Mouse (Mus musculus): ENCODE results near the gene Sult1a1. TPM values are rescaled to one million over a fixed set of nuclear protein-coding genes. Genes with fewer than 3 reads are reported as not detected.

Sult1a1 gene
- polyA plus RNA-seq, 1 experiment from 2014 or later, result 13.0 TPM

- Histone ChIP-seq H3K9ac (no peak overlapping the region), H3K9me3 (replicated peaks) (no peaks in the 10 kb centered on the region), H3K27ac (no peak overlapping the region), H3K27me3 (no peaks in the 10 kb centered on the region), H3K36me3 (no peaks in the 10 kb centered on the region), H3K4me3 (no peak overlapping the region), H3K4me1 (replicated peaks) (no peaks in the 10 kb centered on the region), H3K4me2 (no peak overlapping the region)
- 62% methylated on average over 5 of the region's 5 CpGs for WGBS
- ATAC-seq (replicated peaks; ENCODE audit: insufficient number of reproducible peaks, insufficient read depth, low FRiP score, low read depth), result no peak
Observed at GRCm38 (mm10) chr7:126642545-126643243, 33.5 kb downstream of the Sult1a1 start.

DNA sequence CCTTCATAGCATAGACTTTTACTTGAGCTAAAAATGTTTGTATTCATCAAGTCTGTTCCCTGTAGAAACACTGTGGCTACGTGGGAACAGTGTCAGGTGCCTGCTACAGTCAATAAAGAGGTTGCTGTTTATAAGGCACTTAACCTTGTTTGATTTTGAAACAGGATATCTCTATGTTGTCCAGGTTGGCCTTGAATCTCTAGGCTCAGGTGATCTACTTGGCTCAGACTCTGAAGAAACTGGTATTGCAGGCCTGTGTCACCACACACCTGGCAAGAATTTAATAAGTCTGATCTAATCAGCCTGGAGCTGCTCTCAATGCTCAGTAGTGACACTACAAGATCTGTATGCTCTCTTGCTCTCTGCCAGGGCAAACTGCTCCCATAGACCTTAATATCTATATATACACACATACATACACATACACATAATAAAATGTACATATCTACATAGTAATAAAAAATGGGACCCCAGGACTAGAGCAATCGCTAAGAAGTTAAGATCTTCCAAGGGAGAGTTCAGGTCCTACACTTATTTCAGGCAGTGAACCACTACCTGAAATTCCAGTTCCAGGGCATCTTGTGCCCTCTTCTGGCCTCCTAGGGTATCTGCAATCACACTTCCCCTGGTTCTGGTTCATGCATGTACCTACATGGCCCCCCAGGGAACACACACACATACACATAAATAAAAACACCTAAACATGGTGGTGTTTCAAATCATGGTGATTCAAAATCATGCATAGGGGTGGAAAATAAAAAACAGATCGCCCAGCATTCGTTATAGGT, 39.3 kb downstream of the Sult1a1 start:
- Histone ChIP-seq H3K4me3 (no peak overlapping the region), H3K9me3 (replicated peaks) (no peaks in the 10 kb centered on the region), H3K4me1 (replicated peaks) (no peaks in the 10 kb centered on the region), H3K9ac (no peak overlapping the region), H3K4me2 (no peak overlapping the region), H3K27me3 (0 out of 2 replicates have a peak, but pooled peaks cover 4% of the 10 kb centered on the region), H3K27ac (no peak overlapping the region), H3K36me3 (no peaks in the 10 kb centered on the region)
- WGBS, result 12% methylated on average over 4 of the region's 4 CpGs
- no peak for ATAC-seq (replicated peaks; ENCODE audit: insufficient number of reproducible peaks, insufficient read depth, low FRiP score, low read depth)

GRCm38 (mm10) chr7:126635375-126635774, 40.9 kb downstream of the Sult1a1 start:
- Histone ChIP-seq H3K4me1 (replicated peaks) (no peaks in the 10 kb centered on the region), H3K36me3 (no peaks in the 10 kb centered on the region)
- no peak for ATAC-seq (replicated peaks; ENCODE audit: insufficient number of reproducible peaks, insufficient read depth, low FRiP score, low read depth)

DNA sequence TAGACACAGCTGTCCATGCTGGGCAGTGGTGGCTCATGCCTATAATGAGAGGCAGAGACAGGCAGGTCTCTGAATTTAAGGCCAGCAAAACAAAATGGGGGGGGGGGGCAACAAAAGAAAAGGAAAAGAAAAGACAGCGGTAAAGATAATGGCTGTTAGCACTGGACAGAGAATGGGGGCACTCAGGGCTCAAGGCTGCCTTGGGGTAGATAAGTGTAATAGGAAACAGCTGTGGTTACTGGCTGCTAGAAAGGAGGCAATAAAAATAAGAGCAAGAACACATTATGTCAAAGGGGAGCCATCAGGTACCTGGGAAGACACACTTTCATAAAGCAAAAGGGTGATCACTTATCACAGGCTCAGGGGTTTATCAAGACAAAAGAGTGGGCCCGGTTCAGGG, 43.8 kb downstream of the Sult1a1 start:
- no peak overlapping the region for H3K4me3 ChIP-seq
- H3K27me3 ChIP-seq, result 0 out of 2 replicates have a peak, but pooled peaks cover 4% of the 10 kb centered on the region
- H3K36me3 ChIP-seq, result no peaks in the 10 kb centered on the region
- H3K27ac ChIP-seq, result no peak overlapping the region
- no peaks in the 10 kb centered on the region for H3K4me1 ChIP-seq (replicated peaks)
- 70% methylated on average over 2 of the region's 2 CpGs for WGBS
- no peaks in the 10 kb centered on the region for H3K9me3 ChIP-seq (replicated peaks)
- ATAC-seq (replicated peaks; ENCODE audit: insufficient number of reproducible peaks, insufficient read depth, low FRiP score, low read depth), result no peak
- H3K9ac ChIP-seq, result no peak overlapping the region
- H3K4me2 ChIP-seq, result no peak overlapping the region

More at GRCm38 (mm10) chr7:126635375-126635774, 40.9 kb downstream of the Sult1a1 start:
- Histone ChIP-seq H3K4me2 (no peak overlapping the region), H3K9me3 (replicated peaks) (no peaks in the 10 kb centered on the region), H3K9ac (no peak overlapping the region), H3K27ac (no peak overlapping the region), H3K4me3 (no peak overlapping the region), H3K27me3 (0 out of 2 replicates have a peak, but pooled peaks cover 4% of the 10 kb centered on the region)

- no peak within 1 kb of the TSS; the same call in 1 of the 2 replicates for H3K9ac ChIP-seq
- no peaks in the 10 kb centered on the region for H3K9me3 ChIP-seq (replicated peaks)
- H3K4me3 ChIP-seq, result no peak within 1 kb of the TSS
- H3K27ac ChIP-seq, result no peak within 1 kb of the TSS
- peaks cover 2% of the 10 kb centered on the region; the same call in 1 of the 2 replicates for H3K4me1 ChIP-seq (replicated peaks)
- ATAC-seq (replicated peaks; ENCODE audit: insufficient number of reproducible peaks, insufficient read depth, low FRiP score, low read depth), result no peak
- no peak within 1 kb of the TSS for H3K4me2 ChIP-seq
- no peaks in the 10 kb centered on the region for H3K36me3 ChIP-seq
- WGBS, result 89% methylated on average over 4 of the region's 4 CpGs
- 0 out of 2 replicates have a peak, but pooled peaks cover 4% of the 10 kb centered on the region for H3K27me3 ChIP-seq
Observed at GRCm38 (mm10) chr7:126630824-126631518, 45.3 kb downstream of the Sult1a1 start, which contains the start of gene Nupr1. Gene Nupr1 (minus strand): TSS chr7:126630861.

DNA sequence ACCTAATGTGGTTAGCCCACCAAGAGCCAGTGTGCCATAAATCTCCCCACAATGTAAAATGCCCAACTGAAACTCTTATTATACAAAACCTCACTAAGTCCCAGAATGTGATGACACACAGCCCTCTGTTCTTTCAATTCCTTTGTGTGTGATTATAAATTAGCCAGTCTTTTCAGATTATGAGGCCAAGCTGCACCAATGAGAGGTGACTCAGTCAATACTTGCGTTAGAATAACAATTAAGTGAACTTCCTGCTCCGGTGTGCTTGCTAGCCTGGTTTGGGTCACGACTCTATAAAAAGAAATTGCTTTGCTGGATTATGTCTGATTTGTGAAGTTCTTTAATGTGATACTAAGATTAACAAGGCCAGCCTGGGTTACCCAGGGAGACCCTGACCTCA, 46.3 kb downstream of the Sult1a1 start:
- Histone ChIP-seq H3K4me2 (no peak overlapping the region), H3K9me3 (replicated peaks) (no peaks in the 10 kb centered on the region), H3K4me1 (replicated peaks) (peaks cover 8% of the 10 kb centered on the region; the same call in 1 of the 2 replicates), H3K9ac (no peak overlapping the region; the same call in 1 of the 2 replicates), H3K36me3 (no peaks in the 10 kb centered on the region), H3K27me3 (0 out of 2 replicates have a peak, but pooled peaks cover 4% of the 10 kb centered on the region), H3K27ac (no peak overlapping the region), H3K4me3 (no peak overlapping the region)
- 53% methylated on average over 3 of the region's 3 CpGs for WGBS
- no peak for ATAC-seq (replicated peaks; ENCODE audit: insufficient number of reproducible peaks, insufficient read depth, low FRiP score, low read depth)

DNA sequence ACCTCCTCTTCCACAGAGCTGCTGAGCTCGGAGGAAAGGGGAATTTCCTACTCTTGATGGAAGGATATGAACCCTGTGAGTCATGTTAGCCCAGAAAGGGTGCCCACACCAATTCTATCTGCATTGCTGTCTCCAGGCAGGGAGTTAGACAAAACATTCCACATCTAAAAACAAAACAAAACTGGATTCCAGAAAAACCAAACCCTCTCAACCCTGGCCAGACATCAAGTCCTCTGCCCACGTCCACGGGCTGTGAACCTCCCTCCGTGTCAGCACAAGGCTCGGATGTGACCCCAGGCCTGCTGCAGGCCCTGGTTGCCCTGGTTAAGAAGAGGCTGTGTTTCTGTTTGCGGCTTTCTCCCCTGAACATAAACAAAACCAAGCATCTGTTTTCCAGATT, 48.1 kb downstream of the Sult1a1 start:
- Histone ChIP-seq H3K9me3 (replicated peaks) (no peaks in the 10 kb centered on the region), H3K9ac (no peak overlapping the region), H3K4me2 (no peak overlapping the region), H3K27ac (peak overlapping the region; percentile 34), H3K27me3 (no peaks in the 10 kb centered on the region), H3K36me3 (no peaks in the 10 kb centered on the region), H3K4me1 (replicated peaks) (peaks cover 11% of the 10 kb centered on the region; the same call in 1 of the 2 replicates), H3K4me3 (no peak overlapping the region)
- no peak for ATAC-seq (replicated peaks; ENCODE audit: insufficient number of reproducible peaks, insufficient read depth, low FRiP score, low read depth)
- 52% methylated on average over 6 of the region's 6 CpGs for WGBS

DNA sequence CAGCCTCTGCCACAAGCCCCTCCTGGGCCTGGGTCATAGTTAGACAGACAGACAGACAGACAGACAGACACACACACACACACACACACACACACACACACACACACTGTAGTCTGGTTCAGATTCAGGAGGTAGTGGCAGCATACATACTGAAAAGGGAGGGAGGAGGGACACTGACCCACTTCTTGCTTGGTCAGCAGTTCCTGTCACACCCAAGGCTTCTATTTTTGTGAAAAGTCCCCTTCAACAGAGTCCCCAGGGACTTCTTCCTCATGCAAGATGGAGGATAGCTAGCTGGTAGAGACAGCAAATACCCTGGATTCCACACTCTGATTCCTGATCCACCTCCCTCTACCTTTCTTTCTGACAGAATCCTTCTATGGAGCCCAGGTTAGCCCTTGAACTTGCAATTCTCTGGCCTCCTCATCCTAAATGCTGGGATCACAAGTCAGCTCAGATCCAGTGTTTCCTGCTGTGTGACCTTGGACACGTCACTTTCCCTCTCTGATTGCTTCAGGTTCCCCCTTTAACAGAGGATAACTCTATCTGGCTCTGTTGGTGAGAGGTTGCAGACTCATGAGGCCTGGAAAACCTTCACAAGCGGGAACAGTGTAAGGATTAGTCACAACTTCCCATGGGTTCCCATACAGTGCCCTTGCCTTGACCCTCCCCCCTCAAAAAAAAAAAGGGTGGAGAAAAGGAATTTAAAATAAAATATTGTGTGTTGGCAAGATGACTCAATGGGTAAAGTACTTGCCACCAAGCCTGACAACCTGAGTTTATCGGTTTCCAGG, 50.2 kb downstream of the Sult1a1 start:
- 75% methylated on average over 3 of the region's 3 CpGs for WGBS

GRCm38 (mm10) chr7:126625369-126625768, 50.9 kb downstream of the Sult1a1 start:
- no peaks in the 10 kb centered on the region for H3K27me3 ChIP-seq
- peak; percentile 73 for ATAC-seq (replicated peaks; ENCODE audit: insufficient number of reproducible peaks, insufficient read depth, low FRiP score, low read depth)
- peaks cover 18% of the 10 kb centered on the region for H3K4me1 ChIP-seq (replicated peaks)
- no peak overlapping the region; the same call in 1 of the 2 replicates for H3K4me2 ChIP-seq
- no peak overlapping the region for H3K4me3 ChIP-seq
- H3K9me3 ChIP-seq (replicated peaks), result no peaks in the 10 kb centered on the region
- no peaks in the 10 kb centered on the region for H3K36me3 ChIP-seq
- H3K9ac ChIP-seq, result no peak overlapping the region
- WGBS, result 34% methylated on average over 6 of the region's 6 CpGs
- peak overlapping the region; percentile 21; the same call in 1 of the 2 replicates for H3K27ac ChIP-seq

More for the DNA sequence above, 50.2 kb downstream of the Sult1a1 start:
- no peak for ATAC-seq (replicated peaks; ENCODE audit: insufficient number of reproducible peaks, insufficient read depth, low FRiP score, low read depth)
- H3K9me3 ChIP-seq (replicated peaks), result no peaks in the 10 kb centered on the region
- no peak overlapping the region for H3K4me3 ChIP-seq
- H3K27me3 ChIP-seq, result no peaks in the 10 kb centered on the region
- no peak overlapping the region for H3K4me2 ChIP-seq
- peaks cover 18% of the 10 kb centered on the region for H3K4me1 ChIP-seq (replicated peaks)
- no peaks in the 10 kb centered on the region for H3K36me3 ChIP-seq
- no peak overlapping the region for H3K27ac ChIP-seq
- no peak overlapping the region for H3K9ac ChIP-seq

DNA sequence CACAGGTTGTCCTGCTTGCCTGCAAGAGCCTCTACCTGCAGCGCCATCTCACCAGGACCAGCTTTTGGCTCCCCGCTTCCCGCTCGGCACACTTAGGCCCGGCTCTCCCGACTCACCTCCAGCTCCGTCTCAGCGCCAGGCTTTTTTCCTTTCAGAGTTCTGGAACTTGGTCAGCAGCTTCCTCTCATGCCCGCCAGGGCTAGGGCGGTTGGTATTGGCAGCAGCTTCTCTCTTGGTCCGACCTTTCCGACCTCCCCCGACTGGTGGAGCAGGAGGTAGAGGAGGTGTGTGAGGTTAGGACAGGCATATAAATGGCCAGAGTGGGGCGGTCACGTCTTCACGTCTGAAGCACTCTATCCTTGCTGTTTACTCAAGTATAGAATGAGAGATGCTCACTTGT, 51.5 kb downstream of the Sult1a1 start:
- no peaks in the 10 kb centered on the region for H3K9me3 ChIP-seq (replicated peaks)
- peaks cover 18% of the 10 kb centered on the region for H3K4me1 ChIP-seq (replicated peaks)
- no peaks in the 10 kb centered on the region for H3K27me3 ChIP-seq
- H3K4me3 ChIP-seq, result peak overlapping the region; percentile 3; the same call in 1 of the 2 replicates
- no peak overlapping the region; the same call in 1 of the 2 replicates for H3K27ac ChIP-seq
- H3K9ac ChIP-seq, result no peak overlapping the region
- H3K36me3 ChIP-seq, result no peaks in the 10 kb centered on the region
- H3K4me2 ChIP-seq, result no peak overlapping the region; the same call in 1 of the 2 replicates
- ATAC-seq (replicated peaks; ENCODE audit: insufficient number of reproducible peaks, insufficient read depth, low FRiP score, low read depth), result no peak
- 56% methylated on average over 16 of the region's 16 CpGs for WGBS
